Mouse (Mus musculus): Measurements from ENCODE around the gene Olfr418. TPM values are rescaled to one million over a fixed set of nuclear protein-coding genes. Genes with fewer than 3 reads are reported as not detected.
"Not testable (repeated sequence)": the region's sequence is repeated elsewhere in the genome, so short reads cannot be mapped to it uniquely, and the experiment has no call there.

Olfr418 gene
- polyA plus RNA-seq (2012; rRNA removed) = not detected in 2 replicates

GRCm38 (mm10) chr1:173265701-173266100, at the start of gene Olfr418:
TSS of gene Olfr418 (plus strand) at chr1:173266001.
- Histone ChIP-seq H3K4me3 (replicated peaks; ENCODE audit: insufficient read depth, low read depth, low read length) (no peak within 1 kb of the TSS), H3K4me1 (ENCODE audit: control insufficient read depth, insufficient read depth, low read length) (no peaks in the 10 kb centered on the region), H3K27ac (ENCODE audit: insufficient read depth, low read length) (no peak within 1 kb of the TSS), H3K27me3 (ENCODE audit: control insufficient read depth, insufficient read depth, low read length) (no peaks in the 10 kb centered on the region)
- no peak for DNase-seq
- TF ChIP-seq POLR2A (IDR thresholded peaks at IDR 0.05; ENCODE audit: borderline replicate concordance, insufficient read depth, low read length) (no peak), CTCF (IDR thresholded peaks at IDR 0.05; ENCODE audit: borderline replicate concordance, insufficient read depth, low read depth, low read length) (no peak)

DNA sequence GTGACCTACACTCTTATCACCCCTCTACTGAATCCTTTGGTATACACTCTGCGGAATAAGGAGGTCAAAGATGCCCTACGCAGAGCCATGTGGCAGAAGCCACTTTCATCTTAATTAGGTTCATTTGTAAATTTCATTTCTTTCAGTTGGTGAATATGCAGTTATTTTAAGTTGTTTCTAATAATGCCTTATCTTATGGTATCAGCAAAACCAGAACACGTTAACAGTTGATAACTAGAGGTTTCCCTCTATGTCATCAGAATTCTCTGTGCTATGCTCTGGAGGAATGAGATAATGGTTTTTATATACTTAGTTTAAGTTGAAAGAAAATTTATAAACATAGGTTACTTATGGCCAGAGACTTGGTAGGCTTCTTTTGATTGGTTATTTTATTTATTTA, 49.3 kb upstream of the Olfr418 start:
- no peak for DNase-seq
- H3K4me1 ChIP-seq (ENCODE audit: control insufficient read depth, insufficient read depth, low read length) = no peaks in the 10 kb centered on the region
- H3K4me3 ChIP-seq (replicated peaks; ENCODE audit: insufficient read depth, low read depth, low read length) = no peak overlapping the region
- TF ChIP-seq POLR2A (IDR thresholded peaks at IDR 0.05; ENCODE audit: borderline replicate concordance, insufficient read depth, low read length) (no peak), CTCF (IDR thresholded peaks at IDR 0.05; ENCODE audit: borderline replicate concordance, insufficient read depth, low read depth, low read length) (no peak)
- H3K27ac ChIP-seq (ENCODE audit: insufficient read depth, low read length) = no peak overlapping the region
- H3K27me3 ChIP-seq (ENCODE audit: control insufficient read depth, insufficient read depth, low read length) = no peaks in the 10 kb centered on the region
- 93% methylated on average over 3 of the region's 3 CpGs for WGBS

DNA sequence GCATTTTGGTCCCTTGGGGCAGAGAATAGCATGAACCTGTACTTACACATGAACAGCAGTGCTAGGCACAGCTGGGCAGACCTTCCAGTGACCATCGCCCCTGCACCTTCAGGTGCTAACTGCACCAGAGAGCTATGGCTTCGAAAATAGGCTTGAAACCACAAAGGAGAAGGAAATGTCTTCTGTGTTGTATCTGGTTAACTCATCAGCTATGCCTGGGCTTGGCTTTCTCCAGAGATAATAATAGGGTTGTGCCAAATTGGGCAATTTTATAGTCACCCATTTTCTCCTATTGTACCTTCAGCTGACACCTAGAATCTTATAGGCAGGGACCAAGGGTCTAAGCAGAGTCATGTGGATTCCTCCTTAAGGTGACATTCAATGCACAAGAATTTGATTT, 38.7 kb upstream of the Olfr418 start, which contains the start of gene Fcer1a:
Fcer1a (minus strand) TSS at position 134 of the 400 bp plus-strand sequence.
- WGBS = 92% methylated on average over 2 of the region's 2 CpGs
- no peak for TF ChIP-seq POLR2A (IDR thresholded peaks at IDR 0.05; ENCODE audit: borderline replicate concordance, insufficient read depth, low read length)
- TF ChIP-seq CTCF (IDR thresholded peaks at IDR 0.05; ENCODE audit: borderline replicate concordance, insufficient read depth, low read depth, low read length) = no peak
- no peaks in the 10 kb centered on the region for H3K4me1 ChIP-seq (ENCODE audit: control insufficient read depth, insufficient read depth, low read length)

GRCm38 (mm10) chr1:173237004-173237403, 28.8 kb upstream of the Olfr418 start:
- not testable (repeated sequence) for H3K27ac ChIP-seq (ENCODE audit: insufficient read depth, low read length); H3K27me3 ChIP-seq (ENCODE audit: control insufficient read depth, insufficient read depth, low read length); DNase-seq; H3K4me3 ChIP-seq (replicated peaks; ENCODE audit: insufficient read depth, low read depth, low read length); H3K4me1 ChIP-seq (ENCODE audit: control insufficient read depth, insufficient read depth, low read length)
- 77% methylated on average over 1 of the region's 1 CpGs for WGBS

More for the DNA sequence above, 38.7 kb upstream of the Olfr418 start, which contains the start of gene Fcer1a:
- no peak for DNase-seq
- Histone ChIP-seq H3K27me3 (ENCODE audit: control insufficient read depth, insufficient read depth, low read length) (no peaks in the 10 kb centered on the region), H3K27ac (ENCODE audit: insufficient read depth, low read length) (no peak within 1 kb of the TSS), H3K4me3 (replicated peaks; ENCODE audit: insufficient read depth, low read depth, low read length) (no peak within 1 kb of the TSS)

GRCm38 (mm10) chr1:173249888-173250287, 15.9 kb upstream of the Olfr418 start:
- TF ChIP-seq POLR2A (IDR thresholded peaks at IDR 0.05; ENCODE audit: borderline replicate concordance, insufficient read depth, low read length) (no peak), CTCF (IDR thresholded peaks at IDR 0.05; ENCODE audit: borderline replicate concordance, insufficient read depth, low read depth, low read length) (no peak)
- Histone ChIP-seq H3K27me3 (ENCODE audit: control insufficient read depth, insufficient read depth, low read length) (no peaks in the 10 kb centered on the region), H3K27ac (ENCODE audit: insufficient read depth, low read length) (no peak overlapping the region), H3K4me1 (ENCODE audit: control insufficient read depth, insufficient read depth, low read length) (no peaks in the 10 kb centered on the region), H3K4me3 (replicated peaks; ENCODE audit: insufficient read depth, low read depth, low read length) (no peak overlapping the region)
- WGBS = 93% methylated on average over 3 of the region's 3 CpGs
- DNase-seq = no peak

- TF ChIP-seq POLR2A (IDR thresholded peaks at IDR 0.05; ENCODE audit: borderline replicate concordance, insufficient read depth, low read length) = no peak
- no peaks in the 10 kb centered on the region for H3K4me1 ChIP-seq (ENCODE audit: control insufficient read depth, insufficient read depth, low read length)
- whole genome bisulfite sequencing = 83% methylated on average over 3 of the region's 3 CpGs
- no peak for DNase-seq
- no peaks in the 10 kb centered on the region for H3K27me3 ChIP-seq (ENCODE audit: control insufficient read depth, insufficient read depth, low read length)
- no peak within 1 kb of the TSS for H3K27ac ChIP-seq (ENCODE audit: insufficient read depth, low read length)
- no peak within 1 kb of the TSS for H3K4me3 ChIP-seq (replicated peaks; ENCODE audit: insufficient read depth, low read depth, low read length)
These were observed 11.9 kb downstream of the Olfr418 start, which contains the start of gene Mptx2 for GRCm38 (mm10) chr1:173277677-173278076. TSS of gene Mptx2 (minus strand) at chr1:173277777.

- WGBS = 44% methylated on average over 3 of the region's 3 CpGs
- not testable (repeated sequence) for DNase-seq; H3K27ac ChIP-seq (ENCODE audit: insufficient read depth, low read length); H3K27me3 ChIP-seq (ENCODE audit: control insufficient read depth, insufficient read depth, low read length); H3K4me3 ChIP-seq (replicated peaks; ENCODE audit: insufficient read depth, low read depth, low read length); H3K4me1 ChIP-seq (ENCODE audit: control insufficient read depth, insufficient read depth, low read length)
These were observed 37.0 kb downstream of the Olfr418 start for GRCm38 (mm10) chr1:173302795-173303194.

GRCm38 (mm10) chr1:173313535-173314050, 47.8 kb downstream of the Olfr418 start:
- not testable (repeated sequence) for H3K27me3 ChIP-seq (ENCODE audit: control insufficient read depth, insufficient read depth, low read length); H3K4me1 ChIP-seq (ENCODE audit: control insufficient read depth, insufficient read depth, low read length); H3K27ac ChIP-seq (ENCODE audit: insufficient read depth, low read length); DNase-seq; H3K4me3 ChIP-seq (replicated peaks; ENCODE audit: insufficient read depth, low read depth, low read length)
- 86% methylated on average over 7 of the region's 7 CpGs for WGBS

DNA sequence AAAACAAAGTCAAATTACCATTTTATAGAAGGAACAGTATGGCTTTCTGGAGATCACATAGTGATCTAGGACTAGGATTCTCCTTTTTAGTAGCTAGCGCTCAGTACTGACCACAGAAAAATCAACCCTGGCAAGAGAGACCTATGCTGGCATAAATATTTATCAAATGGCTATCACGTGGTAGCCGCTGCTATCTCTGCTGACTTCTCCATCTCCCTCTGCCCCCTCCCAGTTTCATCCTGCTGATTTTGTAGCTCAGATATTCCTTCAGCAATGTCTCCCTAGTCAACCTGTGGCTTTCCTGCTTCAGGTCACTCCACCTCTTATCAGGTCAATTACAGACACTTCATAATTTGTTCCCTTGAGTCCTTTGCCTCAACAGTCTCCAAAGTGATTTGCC, 49.9 kb downstream of the Olfr418 start:
- no peak for DNase-seq
- Histone ChIP-seq H3K4me1 (ENCODE audit: control insufficient read depth, insufficient read depth, low read length) (no peaks in the 10 kb centered on the region), H3K27me3 (ENCODE audit: control insufficient read depth, insufficient read depth, low read length) (no peaks in the 10 kb centered on the region), H3K27ac (ENCODE audit: insufficient read depth, low read length) (no peak overlapping the region), H3K4me3 (replicated peaks; ENCODE audit: insufficient read depth, low read depth, low read length) (no peak overlapping the region)
- TF ChIP-seq POLR2A (IDR thresholded peaks at IDR 0.05; ENCODE audit: borderline replicate concordance, insufficient read depth, low read length) = no peak
- TF ChIP-seq CTCF (IDR thresholded peaks at IDR 0.05; ENCODE audit: borderline replicate concordance, insufficient read depth, low read depth, low read length) = no peak
- WGBS = 86% methylated on average over 3 of the region's 3 CpGs
